Mouse (Mus musculus) lung, adult 2 months (tissue): ENCODE measurements at regions not wholly inside any gene's neighbourhood (a gene's known extent, or its start where the extent isn't known, plus 50 kb on each side); places are given as distances from the start of the nearest gene placed in this dataset.

Experiments
- CTCF ChIP-seq: fragments of 200-500 bp; IDR thresholded peaks from 2 replicates; pipeline ENCODE4 v1.5.1; 2011; ENCODE audit warnings: mild to moderate bottlenecking, low read length, control low read depth; ENCODE audit not compliant: insufficient read depth
- POLR2A ChIP-seq: fragments of 200-500 bp; IDR thresholded peaks from 2 replicates; pipeline ENCODE4 v1.6.1; 2011; ENCODE audit warnings: low read depth, mild to moderate bottlenecking, control low read depth, low read length, borderline replicate concordance; ENCODE audit errors: extremely low read depth

- no peak for TF ChIP-seq CTCF
- no peak for TF ChIP-seq POLR2A
Observed at GRCm38 (mm10) chr3:129390506-129390905, 58.0 kb upstream of the Enpep start.
